Mouse (Mus musculus): ENCODE results near the gene Emilin3.

DNA sequence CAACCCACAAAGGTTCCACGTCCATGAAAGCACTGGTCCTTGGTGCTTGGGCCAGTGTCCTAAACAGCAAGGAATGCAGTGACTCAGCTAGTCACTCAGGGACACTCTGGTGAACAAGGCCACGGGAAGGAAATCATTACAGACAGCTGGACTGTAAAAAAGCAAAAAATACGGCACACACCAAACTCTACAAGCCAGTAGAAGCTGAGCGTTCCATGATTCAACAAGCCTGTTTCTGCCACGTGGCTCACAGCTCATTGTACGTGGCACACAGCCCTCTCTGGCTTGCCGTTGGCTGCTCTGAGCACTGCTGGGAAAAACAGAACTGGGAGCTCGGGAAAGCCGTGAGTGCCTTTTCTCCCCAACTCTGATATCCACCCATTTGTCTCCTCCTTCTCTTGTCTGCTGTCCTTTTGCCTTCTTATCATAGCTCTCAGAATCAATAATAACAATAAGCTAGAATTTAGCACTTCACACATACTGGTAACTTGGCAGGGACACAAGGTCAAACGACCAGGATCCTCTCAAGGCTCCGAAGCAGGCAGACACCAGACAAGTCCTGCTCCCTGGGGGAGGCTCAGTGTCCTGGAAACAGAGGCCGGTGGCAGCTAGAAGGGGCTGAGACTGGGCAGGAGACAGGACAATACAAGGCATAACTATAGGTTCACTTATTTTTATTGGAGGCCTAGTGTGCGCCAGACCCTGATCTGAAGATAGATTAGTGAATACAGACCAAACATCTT, 31.5 kb downstream of the Emilin3 start, which contains the start of gene Lpin3:
- TF ChIP-seq EP300 (IDR thresholded peaks at IDR 0.05; ENCODE audit: insufficient read depth, low read depth, low read length) (no peak), POLR2A (IDR thresholded peaks at IDR 0.05; ENCODE audit: insufficient read depth, low read length) (no peak)

Data from ES-Bruce4 (cell line).